Mouse (Mus musculus) naive thymus-derived CD4-positive, alpha-beta T cell, adult 2 months (primary cell): ENCODE data around the gene Rangap1.

Source experiments
- DNase-seq: peaks from one replicate; pipeline ENCODE4 v3.0.0-alpha.2; 2011; ENCODE audit warnings: low read depth

The Rangap1 gene

GRCm38 (mm10) chr15:81744992-81745600, at the start of gene Rangap1, which contains the start of gene Zc3h7b:
TSS of gene Rangap1 (minus strand) at chr15:81745530.
TSS of gene Zc3h7b (plus strand) at chr15:81745057.
- DNase-seq: peak; percentile 61

- no peak for DNase-seq
Observed at GRCm38 (mm10) chr15:81792444-81792843, 47.1 kb upstream of the Rangap1 start.

GRCm38 (mm10) chr15:81787525-81787924, 42.2 kb upstream of the Rangap1 start:
- DNase-seq: no peak

- no peak for DNase-seq
Observed at GRCm38 (mm10) chr15:81785701-81786100, 40.4 kb upstream of the Rangap1 start.

- no peak for DNase-seq
Observed at GRCm38 (mm10) chr15:81784762-81785161, 39.4 kb upstream of the Rangap1 start.

- DNase-seq: no peak
Observed at GRCm38 (mm10) chr15:81781816-81782215, 36.5 kb upstream of the Rangap1 start.

GRCm38 (mm10) chr15:81776631-81777422, 31.5 kb upstream of the Rangap1 start:
- no peak for DNase-seq

GRCm38 (mm10) chr15:81774505-81775171, 29.3 kb upstream of the Rangap1 start:
- no peak for DNase-seq

GRCm38 (mm10) chr15:81772431-81773120, 27.2 kb upstream of the Rangap1 start:
- no peak for DNase-seq

GRCm38 (mm10) chr15:81769037-81769436, 23.7 kb upstream of the Rangap1 start:
- no peak for DNase-seq

GRCm38 (mm10) chr15:81766439-81766838, 21.1 kb upstream of the Rangap1 start:
- no peak for DNase-seq

GRCm38 (mm10) chr15:81765651-81766050, 20.3 kb upstream of the Rangap1 start:
- no peak for DNase-seq

GRCm38 (mm10) chr15:81764573-81764972, 19.2 kb upstream of the Rangap1 start:
- no peak for DNase-seq

- DNase-seq: no peak
Observed at GRCm38 (mm10) chr15:81761959-81762358, 16.6 kb upstream of the Rangap1 start.

- no peak for DNase-seq
Observed at GRCm38 (mm10) chr15:81761381-81761780, 16.1 kb upstream of the Rangap1 start.

- DNase-seq: no peak
Observed at GRCm38 (mm10) chr15:81760361-81761079, 15.2 kb upstream of the Rangap1 start.

GRCm38 (mm10) chr15:81759542-81759941, 14.2 kb upstream of the Rangap1 start:
- DNase-seq: no peak

GRCm38 (mm10) chr15:81758701-81759100, 13.4 kb upstream of the Rangap1 start:
- no peak for DNase-seq

- DNase-seq: no peak
Observed at GRCm38 (mm10) chr15:81753669-81754068, 8.3 kb upstream of the Rangap1 start.

- no peak for DNase-seq
Observed at GRCm38 (mm10) chr15:81749742-81750141, 4.4 kb upstream of the Rangap1 start.

GRCm38 (mm10) chr15:81745601-81746114, 328 bp upstream of the Rangap1 start:
- peak; percentile 55 for DNase-seq
